Mouse (Mus musculus): Measurements from ENCODE around the gene Haus4. TPM values are rescaled to one million over a fixed set of nuclear protein-coding genes. Genes with fewer than 3 reads are reported as not detected.

Haus4 gene
- polyA plus RNA-seq, 1 experiment, result 47.2 TPM

- 96% methylated on average over 28 of the region's 28 CpGs for WGBS
- no peak for DNase-seq
- no peak overlapping the region for H3K27ac ChIP-seq (ENCODE audit: control insufficient read depth, insufficient read depth, low read length)
- H3K4me1 ChIP-seq (replicated peaks; ENCODE audit: control insufficient read depth, insufficient read depth, low read length), result no peaks in the 10 kb centered on the region
- H3K27me3 ChIP-seq (ENCODE audit: control insufficient read depth, insufficient read depth, low read length), result no peaks in the 10 kb centered on the region
- no peaks in the 10 kb centered on the region for H3K36me3 ChIP-seq (ENCODE audit: control insufficient read depth, insufficient read depth, low read length)
- no peak for TF ChIP-seq CTCF (IDR thresholded peaks at IDR 0.05; ENCODE audit: borderline replicate concordance, control insufficient read depth, extremely low read depth, insufficient read depth, low read length, poor library complexity)
- H3K4me3 ChIP-seq (ENCODE audit: control insufficient read depth, insufficient read depth, low read length), result no peak overlapping the region
Measured at GRCm38 (mm10) chr14:54594631-54595414, 40.4 kb upstream of the Haus4 start.

- WGBS, result 99% methylated on average over 3 of the region's 3 CpGs
- TF ChIP-seq CTCF (IDR thresholded peaks at IDR 0.05; ENCODE audit: borderline replicate concordance, control insufficient read depth, extremely low read depth, insufficient read depth, low read length, poor library complexity), result no peak
- TF ChIP-seq POLR2A (IDR thresholded peaks at IDR 0.05; ENCODE audit: control insufficient read depth, extremely low read depth, insufficient read depth, low read length, poor library complexity), result no peak
- no peak overlapping the region for H3K27ac ChIP-seq (ENCODE audit: control insufficient read depth, insufficient read depth, low read length)
- DNase-seq, result no peak
- no peaks in the 10 kb centered on the region for H3K4me1 ChIP-seq (replicated peaks; ENCODE audit: control insufficient read depth, insufficient read depth, low read length)
- H3K36me3 ChIP-seq (ENCODE audit: control insufficient read depth, insufficient read depth, low read length), result no peaks in the 10 kb centered on the region
- H3K27me3 ChIP-seq (ENCODE audit: control insufficient read depth, insufficient read depth, low read length), result no peaks in the 10 kb centered on the region
- H3K4me3 ChIP-seq (ENCODE audit: control insufficient read depth, insufficient read depth, low read length), result no peak overlapping the region
Measured at GRCm38 (mm10) chr14:54594055-54594454, 39.6 kb upstream of the Haus4 start.

GRCm38 (mm10) chr14:54592319-54592934 lies 38.0 kb upstream of the Haus4 start:
- H3K4me3 ChIP-seq (ENCODE audit: control insufficient read depth, insufficient read depth, low read length), result no peak overlapping the region
- no peaks in the 10 kb centered on the region for H3K27me3 ChIP-seq (ENCODE audit: control insufficient read depth, insufficient read depth, low read length)
- H3K4me1 ChIP-seq (replicated peaks; ENCODE audit: control insufficient read depth, insufficient read depth, low read length), result no peaks in the 10 kb centered on the region
- 49% methylated on average over 10 of the region's 10 CpGs for WGBS
- no peaks in the 10 kb centered on the region for H3K36me3 ChIP-seq (ENCODE audit: control insufficient read depth, insufficient read depth, low read length)
- DNase-seq, result no peak
- no peak for TF ChIP-seq CTCF (IDR thresholded peaks at IDR 0.05; ENCODE audit: borderline replicate concordance, control insufficient read depth, extremely low read depth, insufficient read depth, low read length, poor library complexity)
- no peak for TF ChIP-seq POLR2A (IDR thresholded peaks at IDR 0.05; ENCODE audit: control insufficient read depth, extremely low read depth, insufficient read depth, low read length, poor library complexity)
- no peak overlapping the region for H3K27ac ChIP-seq (ENCODE audit: control insufficient read depth, insufficient read depth, low read length)

GRCm38 (mm10) chr14:54591056-54591455 lies 36.6 kb upstream of the Haus4 start:
- TF ChIP-seq POLR2A (IDR thresholded peaks at IDR 0.05; ENCODE audit: control insufficient read depth, extremely low read depth, insufficient read depth, low read length, poor library complexity) (no peak), CTCF (IDR thresholded peaks at IDR 0.05; ENCODE audit: borderline replicate concordance, control insufficient read depth, extremely low read depth, insufficient read depth, low read length, poor library complexity) (no peak)
- Histone ChIP-seq H3K27me3 (ENCODE audit: control insufficient read depth, insufficient read depth, low read length) (no peaks in the 10 kb centered on the region), H3K4me3 (ENCODE audit: control insufficient read depth, insufficient read depth, low read length) (no peak overlapping the region), H3K36me3 (ENCODE audit: control insufficient read depth, insufficient read depth, low read length) (no peaks in the 10 kb centered on the region), H3K27ac (ENCODE audit: control insufficient read depth, insufficient read depth, low read length) (no peak overlapping the region), H3K4me1 (replicated peaks; ENCODE audit: control insufficient read depth, insufficient read depth, low read length) (no peaks in the 10 kb centered on the region)
- WGBS, result 98% methylated on average over 16 of the region's 16 CpGs
- DNase-seq, result no peak

- WGBS, result 77% methylated on average over 7 of the region's 7 CpGs
- Histone ChIP-seq H3K4me1 (replicated peaks; ENCODE audit: control insufficient read depth, insufficient read depth, low read length) (no peaks in the 10 kb centered on the region), H3K27me3 (ENCODE audit: control insufficient read depth, insufficient read depth, low read length) (no peaks in the 10 kb centered on the region), H3K36me3 (ENCODE audit: control insufficient read depth, insufficient read depth, low read length) (no peaks in the 10 kb centered on the region), H3K4me3 (ENCODE audit: control insufficient read depth, insufficient read depth, low read length) (no peak overlapping the region), H3K27ac (ENCODE audit: control insufficient read depth, insufficient read depth, low read length) (no peak overlapping the region)
- peak; percentile 51 for DNase-seq
- no peak for TF ChIP-seq POLR2A (IDR thresholded peaks at IDR 0.05; ENCODE audit: control insufficient read depth, extremely low read depth, insufficient read depth, low read length, poor library complexity)
- peak; percentile 54; the same call in 1 of the 2 replicates for TF ChIP-seq CTCF (IDR thresholded peaks at IDR 0.05; ENCODE audit: borderline replicate concordance, control insufficient read depth, extremely low read depth, insufficient read depth, low read length, poor library complexity)
Measured at GRCm38 (mm10) chr14:54583681-54584338, 29.4 kb upstream of the Haus4 start.

- DNase-seq, result no peak
- Histone ChIP-seq H3K4me1 (replicated peaks; ENCODE audit: control insufficient read depth, insufficient read depth, low read length) (peaks cover 4% of the 10 kb centered on the region), H3K27me3 (ENCODE audit: control insufficient read depth, insufficient read depth, low read length) (no peaks in the 10 kb centered on the region; the same call in 1 of the 2 replicates), H3K4me3 (ENCODE audit: control insufficient read depth, insufficient read depth, low read length) (no peak overlapping the region), H3K36me3 (ENCODE audit: control insufficient read depth, insufficient read depth, low read length) (no peaks in the 10 kb centered on the region), H3K27ac (ENCODE audit: control insufficient read depth, insufficient read depth, low read length) (no peak overlapping the region)
- no peak for TF ChIP-seq CTCF (IDR thresholded peaks at IDR 0.05; ENCODE audit: borderline replicate concordance, control insufficient read depth, extremely low read depth, insufficient read depth, low read length, poor library complexity)
- TF ChIP-seq POLR2A (IDR thresholded peaks at IDR 0.05; ENCODE audit: control insufficient read depth, extremely low read depth, insufficient read depth, low read length, poor library complexity), result no peak
- 97% methylated on average over 9 of the region's 9 CpGs for WGBS
Measured at GRCm38 (mm10) chr14:54582536-54582935, 28.1 kb upstream of the Haus4 start.
